Comparison of ENCODE assay signal across 21 mouse cellular contexts in the genomic region with DNA sequence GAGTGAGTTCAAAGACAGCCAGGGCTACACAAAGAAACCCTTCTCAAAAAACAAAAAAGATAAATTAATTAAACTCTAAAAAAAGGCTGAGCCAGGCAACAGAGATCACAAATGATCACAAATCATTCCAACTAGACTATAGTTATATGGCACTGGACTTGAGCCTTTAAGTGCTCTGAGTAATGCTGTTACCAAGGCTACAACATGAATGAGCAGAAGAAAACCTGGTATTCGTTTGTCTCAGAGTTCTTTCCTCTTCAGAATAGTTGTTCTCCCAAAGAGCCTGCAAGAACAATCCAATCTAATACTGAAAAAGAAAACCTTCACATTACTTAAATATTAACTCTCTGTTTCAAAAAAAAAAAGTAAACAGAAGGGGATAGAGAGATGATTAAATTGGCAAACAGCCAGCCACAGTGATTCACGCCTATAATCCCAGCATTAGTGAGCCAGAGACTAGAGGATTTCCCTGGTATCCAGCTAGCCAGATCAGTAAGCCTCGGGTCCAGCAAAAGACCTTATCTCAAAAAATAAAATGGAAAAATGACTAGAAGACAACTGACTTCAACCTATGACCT. TPM values are rescaled to one million over a fixed set of nuclear protein-coding genes. Genes with fewer than 3 reads are reported as not detected.
DNase-seq lines count a peak whose midpoint lies in the region; ATAC-seq and TF ChIP-seq lines count a peak whose summit lies in the region.
"Had no signal": no experiment of that assay in that cellular context is flagged by ENCODE, and none has a peak within 500 bp of the region (broad histone marks: within the 10 kb centered on the region; RNA-seq: fewer than 3 reads in every experiment).

No protein-coding gene starts in this region.

- H3K9ac ChIP-seq in liver, adult 2 months (ENCODE audit: low read depth, low read length): no peak overlapping the region
- H3K9ac ChIP-seq in liver, postnatal 0 days (replicated peaks): no peak overlapping the region
- H3K9ac ChIP-seq in intestine, embryonic 16.5 days (ENCODE audit: low read depth, low read length): no peak overlapping the region
- H3K9ac ChIP-seq in kidney, embryonic 14.5 days (ENCODE audit: low read depth, low read length): no peak overlapping the region
- H3K9ac ChIP-seq: forebrain, embryonic 13.5 days; heart, embryonic 15.5 days; hindbrain, embryonic 15.5 days had no signal

- 33% methylated on average over 3 of the region's 3 CpGs for WGBS in liver, adult 2 months
- WGBS in liver, postnatal 0 days (ENCODE audit: insufficient replicate concordance): 55% methylated on average over 3 of the region's 3 CpGs
- 37% methylated on average over 3 of the region's 3 CpGs for WGBS in intestine, embryonic 16.5 days
- 87% methylated on average over 3 of the region's 3 CpGs for WGBS in kidney, embryonic 14.5 days

- no peak overlapping the region for H3K4me2 ChIP-seq in liver, postnatal 0 days (ENCODE audit: low read depth, low read length)
- no peak overlapping the region for H3K4me2 ChIP-seq in intestine, embryonic 16.5 days (ENCODE audit: low read depth, low read length)
- H3K4me2 ChIP-seq in kidney, embryonic 14.5 days (replicated peaks; ENCODE audit: low read depth, low read length): no peak overlapping the region
- H3K4me2 ChIP-seq: forebrain, embryonic 13.5 days; heart, embryonic 15.5 days; hindbrain, embryonic 15.5 days had no signal

- peaks cover 51% of the 10 kb centered on the region for H3K36me3 ChIP-seq in liver, adult 2 months (ENCODE audit: control insufficient read depth, insufficient read depth, low read length)
- H3K36me3 ChIP-seq in liver, postnatal 0 days (replicated peaks; ENCODE audit: insufficient read depth, low read length): peaks cover 68% of the 10 kb centered on the region
- H3K36me3 ChIP-seq in intestine, embryonic 16.5 days (ENCODE audit: control insufficient read depth, insufficient read depth, low read length): peaks cover 20% of the 10 kb centered on the region; the same call in 1 of the 2 replicates
- peaks cover 67% of the 10 kb centered on the region for H3K36me3 ChIP-seq in kidney, embryonic 14.5 days (ENCODE audit: control insufficient read depth, insufficient read depth, low read length)

- no peaks in the 10 kb centered on the region for H3K79me2 ChIP-seq in liver, adult 2 months (ENCODE audit: control insufficient read depth, insufficient read depth, low read length)

- H3K4me1 ChIP-seq in liver, adult 2 months (ENCODE audit: control insufficient read depth, insufficient read depth, low read length): 0 out of 2 replicates have a peak, but pooled peaks cover 1% of the 10 kb centered on the region
- peaks cover 5% of the 10 kb centered on the region; the same call in 1 of the 2 replicates for H3K4me1 ChIP-seq in liver, postnatal 0 days (ENCODE audit: insufficient read depth)
- H3K4me1 ChIP-seq in intestine, embryonic 16.5 days (ENCODE audit: control insufficient read depth, insufficient read depth, low read length): 0 out of 2 replicates have a peak, but pooled peaks cover 4% of the 10 kb centered on the region
- H3K4me1 ChIP-seq in kidney, embryonic 14.5 days (ENCODE audit: control insufficient read depth, insufficient read depth, low read length): no peaks in the 10 kb centered on the region
- H3K4me1 ChIP-seq: forebrain, embryonic 13.5 days; heart, embryonic 15.5 days; hindbrain, embryonic 15.5 days had no signal

- no peak for TF ChIP-seq POLR2A in liver, adult 2 months (IDR thresholded peaks at IDR 0.05; ENCODE audit: extremely low read depth, insufficient read depth, low read length)

- TF ChIP-seq EP300 in liver, postnatal 0 days (IDR thresholded peaks at IDR 0.05; ENCODE audit: low read depth): no peak

- no peak for ATAC-seq in liver, postnatal 0 days
- ATAC-seq in intestine, embryonic 16.5 days: peak; percentile 60
- ATAC-seq in kidney, embryonic 14.5 days (ENCODE audit: low FRiP score, low TSS enrichment): no peak
- ATAC-seq: forebrain, embryonic 13.5 days had no signal

- peak; percentile 22 for DNase-seq in liver, adult 2 months (ENCODE audit: extremely low read depth, low read depth, low spot score)
- no peak for DNase-seq in liver, postnatal 0 days
- peak; percentile 71 for DNase-seq in NIH3T3 (ENCODE audit: low read depth)
- DNase-seq in retina, postnatal 1 day: peak; percentile 73
- DNase-seq in urinary bladder, postnatal 14 days (ENCODE audit: low spot score): no peak
- DNase-seq: cerebellum, adult 9-10 months; gastrocnemius, postnatal 25 days; heart, adult 2 months; heart, postnatal 4 days; kidney, adult 2 months; kidney, postnatal 14 days; layer of hippocampus, postnatal 36 days; liver; lung, adult 18-20 months; right cerebral cortex, adult 18-20 months had no signal

- H3K27me3 ChIP-seq in liver, adult 2 months (ENCODE audit: control insufficient read depth, insufficient read depth, low read length): no peaks in the 10 kb centered on the region
- no peaks in the 10 kb centered on the region for H3K27me3 ChIP-seq in liver, postnatal 0 days (ENCODE audit: insufficient read depth, low read length)
- no peaks in the 10 kb centered on the region for H3K27me3 ChIP-seq in intestine, embryonic 16.5 days (replicated peaks; ENCODE audit: control insufficient read depth, insufficient read depth, low read length)
- no peaks in the 10 kb centered on the region for H3K27me3 ChIP-seq in kidney, embryonic 14.5 days (ENCODE audit: control insufficient read depth, insufficient read depth, low read length)
- H3K27me3 ChIP-seq: forebrain, embryonic 13.5 days; heart, embryonic 15.5 days; hindbrain, embryonic 15.5 days had no signal

- no peaks in the 10 kb centered on the region for H3K9me3 ChIP-seq in liver, postnatal 0 days (ENCODE audit: low read length)
- H3K9me3 ChIP-seq in intestine, embryonic 16.5 days (ENCODE audit: control insufficient read depth, low read length): no peaks in the 10 kb centered on the region
- no peaks in the 10 kb centered on the region for H3K9me3 ChIP-seq in kidney, embryonic 14.5 days (ENCODE audit: control insufficient read depth, low read length)
- H3K9me3 ChIP-seq: forebrain, embryonic 13.5 days; heart, embryonic 15.5 days; hindbrain, embryonic 15.5 days had no signal

- H3K4me3 ChIP-seq in liver, adult 2 months (ENCODE audit: insufficient read depth, low read depth, low read length): no peak overlapping the region
- no peak overlapping the region for H3K4me3 ChIP-seq in liver, postnatal 0 days (ENCODE audit: low read depth, low read length)
- no peak overlapping the region for H3K4me3 ChIP-seq in intestine, embryonic 16.5 days (ENCODE audit: low read length)
- no peak overlapping the region for H3K4me3 ChIP-seq in kidney, embryonic 14.5 days (ENCODE audit: low read length)
- H3K4me3 ChIP-seq: forebrain, embryonic 13.5 days; heart, adult 2 months; heart, embryonic 15.5 days; hindbrain, embryonic 15.5 days; layer of hippocampus, adult 2 months had no signal

- H3K27ac ChIP-seq in liver, adult 2 months (replicated peaks; ENCODE audit: insufficient read depth, low read depth, low read length): no peak overlapping the region
- no peak overlapping the region for H3K27ac ChIP-seq in liver, postnatal 0 days (ENCODE audit: low read depth)
- H3K27ac ChIP-seq in intestine, embryonic 16.5 days (ENCODE audit: low read length): no peak overlapping the region; the same call in 1 of the 2 replicates
- no peak overlapping the region for H3K27ac ChIP-seq in kidney, embryonic 14.5 days (ENCODE audit: low read depth, low read length)
- H3K27ac ChIP-seq: forebrain, embryonic 13.5 days; heart, adult 2 months; heart, embryonic 15.5 days; hindbrain, embryonic 15.5 days; layer of hippocampus, adult 2 months had no signal

- no peak for TF ChIP-seq CTCF in liver, adult 2 months (IDR thresholded peaks at IDR 0.05; ENCODE audit: low read depth, low read length)
- no peak for TF ChIP-seq CTCF in liver, postnatal 0 days (IDR thresholded peaks at IDR 0.05; ENCODE audit: low read depth)

RNA-seq across cellular contexts. Expression of a gene that starts 21.9 kb away (rescaled TPM):
- 27.4 and 29.8 TPM in 2 replicates for total RNA-seq in liver, adult 2 months (2014; rRNA removed)
- polyA plus RNA-seq in liver, adult 2 months (2012; rRNA removed): 14.4 and 20.1 TPM in 2 replicates
- polyA plus RNA-seq in liver, postnatal 0 days (2015; fragmentation: Nextera tagmentation; extraction: Ambion mirVana): 22.7 and 22.9 TPM in 2 replicates
- polyA plus RNA-seq in intestine, embryonic 16.5 days (2015; fragmentation: Nextera tagmentation; extraction: Ambion mirVana): 89.6 and 90.5 TPM in 2 replicates
- 47.9 and 71.4 TPM in 2 replicates for polyA plus RNA-seq in kidney, embryonic 14.5 days (2014; fragmentation: Nextera tagmentation; extraction: Ambion mirVana)

RNA-seq across cellular contexts. Expression of a gene that starts 21.9 kb away (rescaled TPM):
- total RNA-seq in liver, adult 2 months (2014; rRNA removed): 6.7 and 8.1 TPM in 2 replicates
- 3.3 and 5.1 TPM in 2 replicates for polyA plus RNA-seq in liver, adult 2 months (2012; rRNA removed)
- polyA plus RNA-seq in liver, postnatal 0 days (2015; fragmentation: Nextera tagmentation; extraction: Ambion mirVana): 11.7 and 13.6 TPM in 2 replicates
- 36.1 and 37.6 TPM in 2 replicates for polyA plus RNA-seq in intestine, embryonic 16.5 days (2015; fragmentation: Nextera tagmentation; extraction: Ambion mirVana)
- polyA plus RNA-seq in kidney, embryonic 14.5 days (2014; fragmentation: Nextera tagmentation; extraction: Ambion mirVana): 39.6 and 52.6 TPM in 2 replicates

Comparison
In these comparisons a context has a peak if more than half of its experiments do, and no peak if none do; other contexts are left out.
1. DNase-seq: peak in liver, adult 2 months (single experiment), NIH3T3 (single experiment) and retina, postnatal 1 day (single experiment); none in liver, postnatal 0 days (single experiment) and urinary bladder, postnatal 14 days (single experiment).